Mouse (Mus musculus): ENCODE measurements around the gene 4930519P11Rik.

GRCm38 (mm10) chr2:154656710-154657485 lies 43.7 kb upstream of the 4930519P11Rik start:
- TF ChIP-seq RCOR1 (IDR thresholded peaks at IDR 0.05; ENCODE audit: low read depth, low read length) (no peak), EP300 (IDR thresholded peaks at IDR 0.05; ENCODE audit: low read depth in 1 of 2, low read length in 2 of 2) (no peak), CTCF (IDR thresholded peaks at IDR 0.05 in 2 of 3, conservative IDR thresholded peaks at IDR 0.05 in 1 of 3; ENCODE audit: control insufficient read depth in 1 of 3, insufficient read depth in 1 of 3, low read depth in 2 of 3, low read length in 3 of 3, poor library complexity in 1 of 3, severe bottlenecking in 1 of 3) (no peak), MAZ (IDR thresholded peaks at IDR 0.05; ENCODE audit: low read depth, low read length) (no peak), MYC (IDR thresholded peaks at IDR 0.05; ENCODE audit: low read depth, low read length) (peak; percentile 79), GATA1 (IDR thresholded peaks at IDR 0.05; ENCODE audit: low read depth, low read length) (no peak), HCFC1 (IDR thresholded peaks at IDR 0.05; ENCODE audit: low read depth, low read length) (peak; percentile 98), ZKSCAN1 (IDR thresholded peaks at IDR 0.05; ENCODE audit: low read depth, low read length) (no peak), USF1 (IDR thresholded peaks at IDR 0.05; ENCODE audit: low read depth, low read length) (no peak), NRF1 (IDR thresholded peaks at IDR 0.05; ENCODE audit: insufficient read depth, low read depth, low read length, poor library complexity, severe bottlenecking) (peak; percentile 59)

All from MEL (cell line).